Mouse (Mus musculus) cerebellum, adult 11 months (tissue): ENCODE measurements around the gene Fzd10.

Experiments
- DNase-seq: peaks from one replicate; pipeline ENCODE4 v3.0.0; 2022

Fzd10 gene

DNA sequence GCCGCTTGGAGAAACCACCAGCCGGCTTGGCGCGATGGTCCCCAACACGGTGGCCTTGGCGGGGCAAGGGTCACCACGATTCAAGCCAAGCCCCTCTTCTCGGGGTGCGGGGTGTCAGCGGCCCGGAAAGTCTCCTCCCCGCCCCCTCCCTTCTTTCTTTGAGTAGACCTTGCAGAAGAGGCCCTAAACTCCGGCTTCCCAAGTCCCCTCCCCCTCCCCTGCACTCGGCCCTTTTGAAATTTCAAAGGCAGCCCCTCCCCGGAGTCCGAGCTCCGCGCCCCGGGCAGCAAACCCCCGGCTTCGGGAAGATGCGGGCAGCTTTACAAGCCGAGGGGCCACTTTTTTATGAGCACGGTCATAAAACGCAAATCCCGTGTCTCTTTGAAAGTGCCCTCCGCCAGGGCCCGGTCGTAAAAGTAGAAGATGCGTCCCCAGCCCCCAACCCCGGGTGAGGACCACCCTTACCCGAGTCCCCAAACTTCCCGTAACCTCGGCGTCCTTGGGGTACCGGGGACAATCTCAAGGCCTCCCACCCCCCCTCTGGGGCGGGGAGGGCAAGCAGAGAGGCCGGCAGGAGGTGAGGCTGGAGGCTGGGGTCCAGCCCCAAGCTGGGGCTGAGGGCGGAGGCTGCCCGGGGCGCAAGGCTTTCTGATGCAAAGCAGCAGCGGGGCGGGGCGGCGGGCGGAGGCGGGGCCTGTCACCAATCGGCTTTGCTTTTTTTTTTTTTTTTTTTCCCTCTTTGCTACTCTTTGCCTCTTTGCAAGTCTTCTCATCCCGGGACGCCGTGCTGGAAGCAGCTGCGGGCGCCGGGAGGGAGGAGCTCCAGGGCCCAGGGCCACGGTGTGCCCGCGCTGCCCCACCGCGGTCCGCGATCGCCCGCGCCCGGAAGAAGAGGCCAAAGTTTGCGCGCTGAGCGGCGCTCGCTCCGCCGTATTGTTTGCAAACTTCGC is at the start of gene Fzd10:
Gene Fzd10, plus strand, starts transcription at position 773 of the 950 bp plus-strand sequence.
- no peak for DNase-seq

GRCm38 (mm10) chr5:128551448-128551847 is 49.2 kb upstream of the Fzd10 start:
- no peak for DNase-seq

- no peak for DNase-seq
Observed at GRCm38 (mm10) chr5:128552136-128552890, 48.3 kb upstream of the Fzd10 start.

DNA sequence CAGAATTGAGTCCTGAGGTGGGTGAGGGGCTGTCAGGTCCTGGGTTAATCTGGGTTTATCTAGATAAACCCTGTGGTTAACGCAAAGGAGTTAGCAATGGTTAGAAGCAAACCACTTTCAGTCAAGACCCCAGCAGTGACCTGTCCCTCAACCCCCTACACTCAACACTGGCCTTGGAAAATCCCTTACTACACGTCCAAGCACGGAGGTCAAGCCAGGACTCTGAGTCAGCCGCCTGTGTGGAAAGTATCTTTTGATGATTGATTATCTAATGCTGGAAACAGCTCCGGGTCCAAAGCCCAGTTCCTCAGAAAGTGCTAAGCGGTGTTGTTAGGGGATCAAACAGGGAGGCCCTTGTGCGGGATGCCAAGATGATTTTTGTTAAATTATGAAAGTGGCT is 42.5 kb upstream of the Fzd10 start:
- DNase-seq = no peak

- no peak for DNase-seq
Observed at GRCm38 (mm10) chr5:128567313-128567712, 33.3 kb upstream of the Fzd10 start.

- DNase-seq = no peak
Observed at GRCm38 (mm10) chr5:128568970-128569369, 31.7 kb upstream of the Fzd10 start.

DNA sequence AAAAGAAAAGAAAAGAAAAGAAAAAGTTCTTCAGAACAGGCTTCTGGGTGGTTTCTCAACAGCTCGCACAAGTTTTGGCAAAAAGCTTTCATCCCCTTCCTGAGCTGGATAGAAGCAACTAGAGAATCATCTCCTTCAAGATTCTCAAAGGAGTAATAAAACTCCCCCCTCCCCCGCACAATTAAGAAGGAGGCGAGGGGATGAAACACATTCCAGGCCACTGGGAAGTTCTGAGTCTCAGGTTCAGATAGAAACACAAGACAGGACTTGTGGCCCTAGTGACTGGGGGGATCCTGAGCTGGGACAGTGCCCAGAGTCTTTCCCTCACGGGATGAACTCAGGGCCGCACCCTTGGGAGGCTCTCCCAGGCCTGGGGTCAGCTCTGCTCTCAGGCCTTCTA is 30.6 kb upstream of the Fzd10 start:
- no peak for DNase-seq

DNA sequence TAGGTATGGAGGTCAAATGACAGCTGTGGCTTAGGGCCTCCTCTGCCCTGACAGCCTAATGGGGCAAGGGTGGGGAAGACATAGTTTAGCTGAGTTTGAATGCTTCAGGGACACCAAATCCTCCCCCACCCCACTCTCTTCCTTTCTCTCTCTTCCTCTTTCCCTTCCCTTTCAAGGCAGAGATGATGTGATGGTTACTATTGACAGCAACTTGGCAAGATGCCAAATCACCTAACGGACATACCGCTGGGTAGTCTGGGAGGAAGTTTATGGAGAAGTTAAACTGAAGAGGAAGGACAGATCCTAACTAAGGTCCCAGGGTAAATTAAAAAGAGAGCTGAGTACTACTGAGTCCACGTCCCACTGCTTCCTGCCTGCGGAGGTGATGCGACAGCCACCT is 29.8 kb upstream of the Fzd10 start:
- no peak for DNase-seq

- DNase-seq = no peak
Observed at GRCm38 (mm10) chr5:128571706-128572105, 28.9 kb upstream of the Fzd10 start.

- DNase-seq = no peak
Observed at GRCm38 (mm10) chr5:128575997-128576579, 24.6 kb upstream of the Fzd10 start.

DNA sequence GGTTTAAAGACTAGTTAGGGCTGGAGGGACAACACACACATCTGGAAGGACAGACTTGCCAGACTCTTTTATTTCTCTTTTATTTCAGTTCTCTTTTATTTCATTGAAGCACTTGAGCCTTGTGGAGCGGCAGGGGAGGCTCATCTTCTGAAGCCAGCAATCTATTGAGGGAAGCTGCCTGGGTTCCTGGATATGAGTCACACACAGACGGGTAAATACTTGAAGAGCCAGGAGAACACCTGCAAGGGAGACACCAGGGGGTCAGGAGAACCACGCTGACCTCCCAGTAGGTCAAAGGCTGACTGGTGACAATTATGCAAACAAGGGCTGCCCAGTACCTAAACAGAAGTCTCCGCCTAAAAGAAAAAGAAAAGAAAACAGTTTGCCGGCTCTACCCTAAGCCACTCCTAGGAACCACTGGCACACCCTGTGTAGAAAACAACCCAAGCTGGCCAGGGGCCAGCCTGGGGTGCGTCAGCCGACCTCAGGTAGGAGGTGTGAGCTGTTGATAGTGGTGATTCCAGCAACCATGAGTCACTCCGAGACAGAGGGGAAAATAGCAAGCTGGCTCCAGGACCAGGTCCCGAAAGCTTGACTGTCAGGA is 21.5 kb upstream of the Fzd10 start:
- no peak for DNase-seq

DNA sequence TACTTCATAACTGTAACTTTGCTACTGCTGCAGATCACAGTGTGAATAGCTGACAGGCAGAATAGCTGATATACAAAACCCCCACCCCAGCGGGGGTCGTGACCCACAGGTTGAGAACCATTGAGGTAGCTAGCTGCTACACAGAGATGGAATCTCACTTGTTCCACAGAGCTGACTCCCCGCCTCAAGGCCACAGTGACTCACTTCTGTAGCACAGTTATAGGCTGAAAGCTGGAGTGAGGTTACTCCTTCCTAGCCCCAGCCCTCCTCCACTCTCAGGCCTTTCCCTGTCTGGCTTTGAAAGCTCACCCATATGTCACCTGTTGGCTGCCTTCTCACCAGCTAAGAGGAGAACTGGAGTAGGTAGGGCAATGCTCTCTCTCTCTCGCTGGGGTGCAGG is 19.7 kb upstream of the Fzd10 start:
- DNase-seq = no peak

DNA sequence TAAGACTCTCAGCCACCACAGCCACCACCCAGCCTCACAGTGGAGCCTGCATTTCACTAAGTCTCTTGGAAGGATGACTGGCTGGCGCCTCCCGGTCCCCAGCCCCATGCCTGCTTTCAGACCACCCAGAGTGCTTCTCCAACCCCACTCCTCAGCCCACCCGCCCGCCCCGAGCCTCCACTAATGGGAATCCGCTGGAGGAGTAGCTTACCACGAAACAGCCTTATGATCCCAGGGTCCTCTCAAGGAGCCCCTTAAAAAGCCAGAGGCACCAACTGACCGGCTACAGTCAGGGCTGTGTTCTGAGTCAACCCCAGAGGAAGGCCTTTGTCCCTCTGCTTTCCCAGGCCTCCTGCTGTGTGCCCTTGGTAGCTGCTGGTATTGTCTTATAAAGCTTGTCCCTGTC is 19.1 kb upstream of the Fzd10 start:
- no peak for DNase-seq

- no peak for DNase-seq
Observed at GRCm38 (mm10) chr5:128589231-128589630, 11.4 kb upstream of the Fzd10 start.

- DNase-seq = no peak
Observed at GRCm38 (mm10) chr5:128593446-128593845, 7.2 kb upstream of the Fzd10 start.

DNA sequence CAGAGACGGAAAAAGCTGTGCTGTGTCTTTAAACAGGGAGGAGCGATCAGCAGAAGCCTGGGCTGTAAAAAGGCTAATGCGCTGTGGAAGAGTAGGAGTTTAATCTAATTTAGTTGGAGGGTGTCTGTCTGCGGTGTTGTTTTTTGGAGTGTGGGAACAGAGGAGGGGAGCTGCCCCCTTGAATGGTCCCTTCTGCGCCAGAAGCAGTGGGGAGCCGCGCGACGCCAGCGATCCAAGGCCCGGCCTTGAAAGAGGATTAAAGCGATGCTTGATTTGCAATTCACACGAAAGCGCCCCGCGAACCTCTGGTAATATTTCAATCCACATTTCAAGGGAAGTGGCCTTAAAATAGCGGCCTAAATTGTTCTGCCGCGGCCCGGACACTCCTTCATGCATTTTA is 3.8 kb upstream of the Fzd10 start:
- no peak for DNase-seq

DNA sequence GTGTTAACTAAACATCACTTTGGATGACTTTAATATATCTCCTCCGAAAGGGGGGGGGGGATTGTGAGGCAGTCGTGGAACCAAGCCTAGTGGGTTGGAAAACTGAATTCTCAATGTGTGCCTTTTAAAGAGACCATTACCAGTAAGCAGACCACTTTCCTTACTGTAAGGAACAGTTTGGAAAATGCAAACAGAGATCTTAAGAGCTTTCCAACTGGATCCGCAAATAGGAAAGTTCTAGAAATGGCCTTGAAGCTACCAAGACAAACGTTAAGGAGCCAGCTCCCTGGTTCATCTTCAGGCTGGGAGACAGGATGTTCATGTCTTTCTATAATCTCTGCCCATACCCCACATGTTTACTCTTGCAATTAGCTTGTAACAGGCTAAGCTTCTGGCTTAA is 3.3 kb upstream of the Fzd10 start:
- no peak for DNase-seq

DNA sequence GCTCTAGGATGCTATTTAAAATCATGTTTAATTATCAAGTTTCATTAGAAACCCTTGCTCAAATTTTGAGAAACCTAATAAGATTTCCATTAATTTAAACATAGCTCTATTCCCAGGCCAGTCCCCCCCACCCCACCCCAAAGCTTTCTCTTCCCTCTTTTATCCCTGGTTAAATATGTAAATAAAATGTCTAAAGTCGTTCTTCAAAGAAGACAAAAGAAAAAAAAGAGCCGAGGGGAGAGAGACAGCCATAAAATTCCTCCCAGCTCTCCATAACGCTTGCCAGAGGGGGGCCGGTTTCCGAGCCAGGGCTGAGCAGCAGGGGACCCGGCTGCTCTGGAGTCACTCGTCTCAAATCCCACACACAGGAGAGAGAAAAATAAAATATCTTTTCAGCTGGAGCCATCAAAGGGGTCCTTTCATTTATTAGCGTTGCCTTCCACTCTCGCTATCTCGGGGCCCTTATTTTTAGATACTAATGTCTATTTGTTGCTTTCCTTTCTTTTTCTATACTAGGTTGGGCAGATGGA is 2.4 kb upstream of the Fzd10 start:
- no peak for DNase-seq

DNA sequence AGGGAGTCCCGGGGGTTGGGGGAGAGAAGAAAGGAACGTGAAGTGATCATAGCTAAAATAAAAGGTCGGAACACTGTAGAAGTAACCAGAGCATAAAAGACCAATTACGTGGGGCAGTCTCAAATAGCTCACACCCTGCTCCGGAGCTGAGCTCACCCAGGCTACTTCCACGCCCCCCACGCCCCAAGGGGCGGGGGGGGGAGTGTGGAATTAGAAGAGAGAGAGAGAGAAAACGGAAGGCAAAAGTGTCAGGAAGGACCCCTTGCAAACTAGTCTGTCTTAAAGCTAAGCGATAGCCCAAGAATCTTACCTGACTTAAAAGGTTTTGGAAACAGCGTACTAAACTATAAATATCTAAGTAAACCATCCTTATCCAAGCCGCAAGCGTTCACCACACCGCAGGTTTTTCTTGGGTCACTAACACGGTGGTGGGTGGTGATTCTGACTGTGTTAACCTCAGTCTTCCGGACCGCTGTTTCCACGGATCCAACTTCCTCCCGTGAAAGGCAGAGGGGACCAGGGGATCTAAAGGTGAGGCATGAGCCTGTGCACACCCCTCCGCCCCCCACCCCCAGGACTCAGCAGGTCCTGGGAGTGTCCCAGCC is 1.8 kb upstream of the Fzd10 start:
- DNase-seq = no peak

GRCm38 (mm10) chr5:128599365-128600071 is 1.1 kb upstream of the Fzd10 start:
- no peak for DNase-seq

DNA sequence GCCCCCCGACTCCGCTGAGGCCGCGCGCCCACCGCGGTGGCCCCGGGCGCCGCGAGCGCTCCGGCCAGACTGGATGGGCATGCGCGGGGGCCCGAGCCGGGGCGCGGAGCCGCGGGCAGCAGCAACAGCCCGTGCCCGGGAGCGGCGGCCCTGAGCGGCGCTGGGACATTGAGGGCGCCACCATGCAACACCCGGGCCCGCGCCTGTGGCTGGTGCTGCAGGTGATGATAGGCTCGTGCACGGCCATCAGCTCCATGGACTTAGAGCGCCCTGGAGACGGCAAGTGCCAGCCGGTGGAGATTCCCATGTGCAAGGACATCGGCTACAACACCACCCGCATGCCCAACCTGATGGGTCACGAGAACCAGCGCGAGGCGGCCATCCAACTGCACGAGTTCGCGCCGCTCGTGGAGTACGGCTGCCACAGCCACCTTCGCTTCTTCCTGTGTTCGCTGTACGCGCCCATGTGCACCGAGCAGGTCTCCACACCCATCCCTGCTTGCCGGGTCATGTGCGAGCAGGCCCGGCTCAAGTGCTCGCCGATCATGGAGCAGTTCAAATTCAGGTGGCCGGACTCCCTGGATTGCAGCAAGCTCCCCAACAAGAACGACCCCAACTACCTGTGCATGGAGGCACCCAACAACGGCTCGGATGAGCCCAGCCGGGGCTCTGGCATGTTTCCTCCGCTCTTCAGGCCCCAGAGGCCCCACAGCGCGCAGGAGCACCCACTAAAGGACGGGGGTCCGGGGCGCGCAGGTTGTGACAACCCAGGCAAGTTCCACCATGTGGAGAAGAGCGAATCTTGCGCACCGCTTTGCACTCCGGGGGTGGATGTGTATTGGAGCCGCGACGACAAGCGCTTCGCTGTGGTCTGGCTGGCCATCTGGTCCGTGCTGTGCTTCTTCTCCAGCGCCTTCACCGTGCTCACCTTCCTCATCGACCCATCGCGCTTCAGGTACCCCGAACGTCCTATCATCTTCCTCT is 684 bp downstream of the Fzd10 start:
- DNase-seq = no peak
